Mouse (Mus musculus): Measurements from ENCODE around the gene Tnfsf8. TPM values are rescaled to one million over a fixed set of nuclear protein-coding genes. Genes with fewer than 3 reads are reported as not detected.

The Tnfsf8 gene
- not detected in 2 replicates for polyA plus RNA-seq (2016; fragmentation: Nextera tagmentation; extraction: Ambion mirVana)

DNA sequence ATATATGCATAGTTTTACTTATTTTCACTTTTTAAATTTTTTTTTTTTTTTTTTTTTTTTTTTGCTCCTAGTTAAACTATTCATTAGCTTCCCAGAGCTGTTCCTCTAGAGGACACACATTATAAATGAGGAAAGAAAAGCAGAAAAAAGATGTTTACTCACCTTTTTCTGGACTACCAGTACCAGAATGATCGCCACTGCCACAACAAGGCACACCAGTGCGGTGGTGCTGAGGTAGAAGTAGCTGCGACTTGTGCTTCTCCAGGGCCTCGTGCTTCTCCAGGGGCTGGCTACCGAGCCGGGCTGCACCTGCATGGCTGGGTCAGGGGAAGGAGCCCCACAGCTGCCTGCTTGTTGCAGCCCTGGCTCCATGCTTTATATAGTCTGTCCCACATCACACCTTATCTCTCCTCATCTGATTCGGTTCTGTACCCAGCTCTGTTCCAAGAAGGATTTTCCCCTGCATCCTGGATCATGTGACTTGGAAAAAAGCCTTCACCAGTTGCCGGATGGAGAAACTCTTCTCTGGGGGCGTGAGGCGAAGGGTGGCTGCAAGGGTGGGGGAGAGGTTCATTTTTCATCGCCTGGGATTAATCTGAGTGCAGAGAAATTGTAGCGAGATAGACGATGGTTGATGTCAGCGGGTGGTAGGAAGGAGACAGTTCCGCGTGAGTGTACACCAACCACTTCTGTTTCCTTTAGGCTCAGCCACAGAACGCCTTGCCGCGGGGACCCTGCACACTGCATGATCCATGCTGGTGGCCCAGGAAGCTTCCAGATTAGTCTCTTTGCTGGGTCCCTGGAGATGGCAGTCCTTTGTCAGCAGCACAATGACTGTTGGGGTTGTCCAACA is at the start of gene Tnfsf8:
TSS of gene Tnfsf8 (minus strand) at position 660 of the 853 bp plus-strand sequence.
- Histone ChIP-seq H3K9me3 (no peaks in the 10 kb centered on the region), H3K27ac (no peak within 1 kb of the TSS), H3K4me3 (replicated peaks) (no peak within 1 kb of the TSS), H3K4me2 (no peak within 1 kb of the TSS), H3K4me1 (no peaks in the 10 kb centered on the region), H3K36me3 (replicated peaks) (no peaks in the 10 kb centered on the region), H3K27me3 (no peaks in the 10 kb centered on the region), H3K9ac (no peak within 1 kb of the TSS)
- WGBS = 86% methylated on average over 19 of the region's 19 CpGs
- ATAC-seq (ENCODE audit: low FRiP score) = no peak

DNA sequence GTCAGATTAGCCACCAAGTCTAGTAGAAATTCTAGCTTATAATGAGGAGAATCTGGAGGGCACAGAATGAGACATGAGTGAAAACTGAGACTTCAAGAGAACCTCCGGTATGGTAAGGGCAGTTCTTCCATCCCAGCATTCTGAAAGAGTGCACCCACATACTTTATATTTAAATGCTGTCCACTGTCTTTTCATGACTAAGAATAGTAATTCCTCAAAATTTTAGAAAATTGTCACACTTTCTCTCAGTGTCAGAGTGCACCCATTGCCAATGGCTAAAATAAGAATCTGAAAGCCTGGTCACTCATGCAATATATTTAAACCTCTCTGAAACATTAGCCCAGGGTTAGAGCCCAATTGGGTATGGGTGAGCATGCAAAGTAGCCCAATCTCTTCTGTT is 47.4 kb upstream of the Tnfsf8 start:
- no peak for ATAC-seq (ENCODE audit: low FRiP score)
- no peak overlapping the region for H3K27ac ChIP-seq
- no peak overlapping the region for H3K4me2 ChIP-seq
- no peaks in the 10 kb centered on the region for H3K36me3 ChIP-seq (replicated peaks)
- H3K9ac ChIP-seq = no peak overlapping the region
- H3K9me3 ChIP-seq = no peaks in the 10 kb centered on the region
- H3K27me3 ChIP-seq = no peaks in the 10 kb centered on the region
- H3K4me1 ChIP-seq = no peaks in the 10 kb centered on the region
- WGBS = 94% methylated on average over 1 of the region's 1 CpGs
- no peak overlapping the region for H3K4me3 ChIP-seq (replicated peaks)

DNA sequence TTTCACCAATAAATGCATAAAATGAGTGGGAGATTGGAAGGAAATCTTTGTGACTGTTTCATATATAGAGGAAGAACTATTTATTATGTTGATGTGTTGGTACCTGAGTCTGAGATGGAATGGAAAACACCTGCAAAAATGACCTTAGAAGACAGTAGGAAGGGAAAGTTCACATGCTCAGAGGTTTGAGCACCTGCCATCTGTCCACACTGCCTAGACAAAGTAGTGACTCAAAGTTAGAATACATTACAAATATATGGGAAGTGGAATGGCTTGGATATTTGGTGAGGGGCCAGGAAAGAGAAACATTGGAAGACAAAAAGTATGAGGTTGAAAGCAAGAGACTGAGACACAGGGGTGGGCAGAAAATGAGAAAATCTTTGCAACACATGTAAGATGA is 46.3 kb upstream of the Tnfsf8 start:
- H3K27ac ChIP-seq = no peak overlapping the region
- H3K4me2 ChIP-seq = no peak overlapping the region
- H3K9ac ChIP-seq = no peak overlapping the region
- H3K4me3 ChIP-seq (replicated peaks) = no peak overlapping the region
- ATAC-seq (ENCODE audit: low FRiP score) = no peak
- no peaks in the 10 kb centered on the region for H3K9me3 ChIP-seq
- no peaks in the 10 kb centered on the region for H3K4me1 ChIP-seq
- no peaks in the 10 kb centered on the region for H3K36me3 ChIP-seq (replicated peaks)
- H3K27me3 ChIP-seq = no peaks in the 10 kb centered on the region

DNA sequence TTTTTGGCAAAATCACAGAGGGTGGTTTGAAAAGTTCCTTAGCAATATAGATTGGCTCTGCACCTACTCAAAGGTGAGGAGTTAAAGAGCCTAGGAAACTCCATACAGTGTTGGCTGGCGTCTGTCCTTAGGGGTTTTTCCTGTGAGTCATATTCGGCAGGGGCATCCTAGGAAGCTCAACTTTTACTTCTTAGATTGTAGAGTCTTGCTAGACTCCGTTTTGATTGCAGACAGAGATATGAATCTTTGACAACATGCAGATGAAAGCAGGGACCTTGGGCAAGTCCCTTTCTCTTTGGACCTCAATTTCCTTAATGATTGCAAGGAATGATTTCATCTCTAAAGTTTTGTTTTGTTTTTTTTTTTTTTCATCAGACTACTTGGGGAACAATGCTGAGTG is 44.9 kb upstream of the Tnfsf8 start:
- no peak overlapping the region for H3K4me3 ChIP-seq (replicated peaks)
- H3K27me3 ChIP-seq = no peaks in the 10 kb centered on the region
- H3K9ac ChIP-seq = no peak overlapping the region
- H3K36me3 ChIP-seq (replicated peaks) = no peaks in the 10 kb centered on the region
- no peak for ATAC-seq (ENCODE audit: low FRiP score)
- no peak overlapping the region for H3K4me2 ChIP-seq
- H3K4me1 ChIP-seq = no peaks in the 10 kb centered on the region
- H3K27ac ChIP-seq = no peak overlapping the region
- H3K9me3 ChIP-seq = no peaks in the 10 kb centered on the region
- 73% methylated on average over 3 of the region's 3 CpGs for WGBS

DNA sequence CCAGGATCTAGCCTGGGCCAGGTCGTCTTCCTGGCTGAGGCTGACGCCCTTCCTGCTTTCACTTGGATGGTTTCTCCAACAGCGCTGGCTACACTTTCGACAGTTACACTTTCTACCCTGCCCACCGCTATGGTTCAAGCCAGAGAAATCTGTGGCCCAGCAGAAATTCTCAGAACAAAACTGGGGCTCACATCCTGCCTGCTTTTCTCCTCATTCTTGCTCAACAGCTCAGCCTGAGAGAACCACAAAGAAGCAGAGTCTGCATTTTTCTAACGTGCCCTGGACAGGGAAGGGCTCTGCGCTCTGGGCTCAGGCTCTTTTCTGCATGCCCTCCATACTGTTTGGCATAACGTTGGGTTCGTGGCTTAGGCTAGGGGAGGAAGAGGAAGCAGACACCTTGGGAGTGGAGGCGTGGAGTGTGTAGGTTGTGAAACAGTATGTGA is 38.0 kb upstream of the Tnfsf8 start:
- H3K4me2 ChIP-seq = no peak overlapping the region
- H3K27ac ChIP-seq = no peak overlapping the region
- H3K9ac ChIP-seq = no peak overlapping the region
- 85% methylated on average over 10 of the region's 10 CpGs for WGBS
- H3K4me3 ChIP-seq (replicated peaks) = no peak overlapping the region
- no peaks in the 10 kb centered on the region for H3K36me3 ChIP-seq (replicated peaks)
- no peaks in the 10 kb centered on the region for H3K4me1 ChIP-seq
- H3K9me3 ChIP-seq = no peaks in the 10 kb centered on the region
- ATAC-seq (ENCODE audit: low FRiP score) = no peak
- no peaks in the 10 kb centered on the region for H3K27me3 ChIP-seq

DNA sequence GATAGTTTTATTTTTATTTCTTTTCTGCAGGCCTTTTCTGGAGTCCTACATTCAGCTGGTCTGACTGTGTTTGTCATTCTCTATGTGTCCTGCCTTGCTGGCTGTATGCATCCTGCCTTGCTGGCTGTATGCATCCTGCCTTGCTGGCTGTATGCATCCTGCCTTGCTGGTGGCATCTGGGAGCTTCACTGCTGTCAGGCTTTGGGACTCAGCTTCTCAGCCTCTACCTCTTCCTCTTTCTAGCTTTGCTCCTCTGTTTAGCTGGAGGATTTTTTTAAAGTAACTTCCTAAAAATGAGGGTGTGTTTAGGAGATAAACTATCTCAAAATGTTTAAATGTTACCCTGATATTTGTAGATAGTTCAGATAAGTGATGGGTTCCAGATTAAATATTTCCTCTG is 36.0 kb upstream of the Tnfsf8 start:
- H3K27ac ChIP-seq = no peak overlapping the region
- H3K27me3 ChIP-seq = no peaks in the 10 kb centered on the region
- no peak overlapping the region for H3K4me3 ChIP-seq (replicated peaks)
- no peaks in the 10 kb centered on the region for H3K4me1 ChIP-seq
- H3K9ac ChIP-seq = no peak overlapping the region
- no peak for ATAC-seq (ENCODE audit: low FRiP score)
- no peaks in the 10 kb centered on the region for H3K9me3 ChIP-seq
- H3K36me3 ChIP-seq (replicated peaks) = no peaks in the 10 kb centered on the region
- no peak overlapping the region for H3K4me2 ChIP-seq

DNA sequence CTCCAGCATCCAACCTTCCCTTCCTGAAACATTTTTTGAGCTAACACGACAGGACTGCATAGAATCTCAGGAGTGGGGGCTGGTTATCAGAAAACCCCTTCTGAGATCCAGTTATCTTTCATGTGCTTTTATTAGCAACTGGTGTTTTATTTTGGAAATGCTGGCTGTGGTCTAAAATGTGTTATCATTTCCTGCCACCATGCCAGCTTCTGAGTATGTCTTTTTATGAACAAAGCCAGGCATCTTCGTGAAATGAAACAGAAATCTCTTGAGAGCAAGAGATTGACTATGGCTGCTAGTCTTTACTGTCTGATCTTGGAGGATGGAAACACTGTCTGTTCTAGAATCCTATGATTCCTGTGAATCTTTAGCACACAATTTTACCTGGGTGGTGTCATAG is 25.0 kb upstream of the Tnfsf8 start:
- no peak overlapping the region for H3K4me3 ChIP-seq (replicated peaks)
- H3K36me3 ChIP-seq (replicated peaks) = no peaks in the 10 kb centered on the region
- no peaks in the 10 kb centered on the region for H3K9me3 ChIP-seq
- H3K4me1 ChIP-seq = no peaks in the 10 kb centered on the region
- no peak overlapping the region for H3K4me2 ChIP-seq
- no peaks in the 10 kb centered on the region for H3K27me3 ChIP-seq
- ATAC-seq (ENCODE audit: low FRiP score) = no peak
- no peak overlapping the region for H3K27ac ChIP-seq
- 78% methylated on average over 2 of the region's 2 CpGs for WGBS
- no peak overlapping the region for H3K9ac ChIP-seq

DNA sequence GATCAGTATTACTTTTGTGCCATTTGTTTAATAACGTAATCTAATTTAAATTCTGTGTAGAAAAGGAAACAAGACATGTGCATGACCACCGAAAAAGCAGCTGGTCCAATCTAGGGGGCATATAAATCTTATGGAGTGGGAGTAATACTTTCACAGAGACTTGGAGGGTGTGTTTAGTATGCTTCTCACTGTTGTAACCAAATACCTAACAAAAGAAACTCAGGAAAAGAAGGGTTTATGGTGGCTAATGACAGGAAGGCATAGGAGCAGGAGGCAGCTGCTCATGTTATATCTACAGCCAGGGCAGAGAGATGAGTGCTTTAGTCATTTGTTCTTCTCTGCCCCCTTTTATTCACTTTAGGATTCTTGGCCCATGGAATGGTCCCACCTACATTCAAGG is 15.6 kb upstream of the Tnfsf8 start:
- Histone ChIP-seq H3K9me3 (no peaks in the 10 kb centered on the region), H3K4me3 (replicated peaks) (no peak overlapping the region), H3K9ac (no peak overlapping the region), H3K4me1 (no peaks in the 10 kb centered on the region), H3K27me3 (no peaks in the 10 kb centered on the region), H3K27ac (no peak overlapping the region), H3K36me3 (replicated peaks) (no peaks in the 10 kb centered on the region), H3K4me2 (no peak overlapping the region)
- WGBS = 90% methylated on average over 2 of the region's 2 CpGs
- no peak for ATAC-seq (ENCODE audit: low FRiP score)

DNA sequence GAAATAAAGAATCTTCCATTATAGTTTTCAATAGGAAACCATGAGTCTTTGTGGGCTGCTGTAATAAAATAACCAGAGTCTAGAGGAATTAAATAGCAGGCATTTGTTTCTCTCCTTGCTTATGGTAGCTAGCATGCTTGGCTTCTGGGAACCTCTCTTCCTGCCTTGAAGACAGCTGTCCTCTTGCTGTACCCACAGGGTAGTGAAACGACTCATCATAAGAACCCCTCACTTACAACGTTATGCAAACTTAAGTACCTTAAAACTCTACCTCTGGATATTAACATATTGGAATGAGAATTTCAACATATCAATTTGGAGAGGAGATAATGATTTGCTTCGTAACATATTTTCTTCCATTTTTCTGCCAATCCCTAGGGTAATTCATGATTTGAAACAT is 14.3 kb upstream of the Tnfsf8 start:
- no peaks in the 10 kb centered on the region for H3K27me3 ChIP-seq
- no peak overlapping the region for H3K27ac ChIP-seq
- no peaks in the 10 kb centered on the region for H3K9me3 ChIP-seq
- WGBS = 87% methylated on average over 3 of the region's 3 CpGs
- no peak overlapping the region for H3K4me3 ChIP-seq (replicated peaks)
- H3K4me2 ChIP-seq = no peak overlapping the region
- no peak overlapping the region for H3K9ac ChIP-seq
- H3K36me3 ChIP-seq (replicated peaks) = no peaks in the 10 kb centered on the region
- H3K4me1 ChIP-seq = no peaks in the 10 kb centered on the region
- ATAC-seq (ENCODE audit: low FRiP score) = no peak

DNA sequence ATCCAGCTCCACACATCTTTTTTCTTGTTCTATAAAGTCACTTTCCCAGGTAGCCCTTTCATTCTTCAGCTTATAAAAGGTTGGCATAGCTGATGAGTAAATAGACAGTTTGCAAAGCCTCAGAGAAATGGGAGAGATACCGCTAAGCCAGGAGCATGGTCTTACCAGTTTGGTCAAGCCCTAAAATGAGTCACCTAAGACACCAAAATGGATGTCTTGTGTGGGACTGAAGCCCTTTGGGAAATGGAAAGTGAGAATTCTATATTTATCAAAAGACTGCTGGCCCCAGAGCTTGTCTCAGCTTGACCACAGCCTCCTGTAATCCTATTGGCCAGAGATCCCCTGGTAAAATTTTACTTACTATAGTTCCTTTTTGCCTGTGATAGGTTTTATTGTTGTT is 9.5 kb upstream of the Tnfsf8 start:
- H3K36me3 ChIP-seq (replicated peaks) = no peaks in the 10 kb centered on the region
- no peak overlapping the region for H3K4me2 ChIP-seq
- H3K9me3 ChIP-seq = no peaks in the 10 kb centered on the region
- no peaks in the 10 kb centered on the region for H3K27me3 ChIP-seq
- no peak for ATAC-seq (ENCODE audit: low FRiP score)
- H3K27ac ChIP-seq = no peak overlapping the region
- no peak overlapping the region for H3K9ac ChIP-seq
- H3K4me3 ChIP-seq (replicated peaks) = no peak overlapping the region
- 96% methylated on average over 1 of the region's 1 CpGs for WGBS
- H3K4me1 ChIP-seq = no peaks in the 10 kb centered on the region

DNA sequence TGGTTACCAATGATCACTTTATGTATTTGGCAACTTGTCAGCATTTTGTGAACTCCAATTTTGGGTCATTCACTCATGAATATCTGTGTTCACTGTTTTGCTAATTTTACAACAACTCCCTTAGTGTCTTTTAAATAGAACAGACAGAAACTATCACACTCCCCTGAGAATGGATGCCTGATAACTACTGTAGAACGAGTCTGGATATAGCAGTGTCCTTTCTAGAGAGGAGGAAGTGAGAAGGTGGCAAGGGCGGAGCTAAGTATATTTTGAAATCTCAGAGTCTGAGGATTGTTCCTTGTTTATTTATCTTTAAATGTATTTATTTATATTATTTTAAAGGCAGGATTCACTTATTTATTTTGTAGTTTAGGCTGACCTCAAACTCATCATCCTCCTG is 7.6 kb upstream of the Tnfsf8 start:
- Histone ChIP-seq H3K4me2 (no peak overlapping the region), H3K9me3 (no peaks in the 10 kb centered on the region), H3K4me1 (no peaks in the 10 kb centered on the region), H3K4me3 (replicated peaks) (no peak overlapping the region), H3K27me3 (no peaks in the 10 kb centered on the region), H3K27ac (no peak overlapping the region), H3K36me3 (replicated peaks) (no peaks in the 10 kb centered on the region), H3K9ac (no peak overlapping the region)
- WGBS = 84% methylated on average over 2 of the region's 2 CpGs
- ATAC-seq (ENCODE audit: low FRiP score) = no peak

DNA sequence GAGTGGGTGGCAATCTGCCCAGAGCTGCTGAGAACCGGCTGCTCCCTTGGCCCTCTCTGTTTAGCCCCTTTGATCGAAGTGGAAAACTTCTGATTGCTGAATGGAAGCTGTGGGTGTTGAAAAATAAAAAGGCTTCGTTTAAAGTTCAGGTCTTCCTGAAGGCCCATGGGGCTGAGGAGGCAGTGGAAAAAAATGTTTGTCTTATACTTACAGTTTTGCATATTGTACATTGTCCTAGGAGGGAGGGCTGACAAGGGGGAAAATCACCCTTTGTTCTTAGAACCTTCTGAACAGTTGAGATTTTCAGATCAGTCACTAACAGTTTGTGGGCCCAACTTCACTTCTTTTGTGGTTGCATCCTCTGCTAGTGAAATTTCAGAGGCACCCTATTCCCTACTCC is 1.8 kb upstream of the Tnfsf8 start:
- 83% methylated on average over 3 of the region's 3 CpGs for WGBS
- Histone ChIP-seq H3K27me3 (no peaks in the 10 kb centered on the region), H3K9me3 (no peaks in the 10 kb centered on the region), H3K4me1 (no peaks in the 10 kb centered on the region), H3K4me3 (replicated peaks) (no peak overlapping the region), H3K4me2 (no peak overlapping the region), H3K9ac (no peak overlapping the region), H3K36me3 (replicated peaks) (no peaks in the 10 kb centered on the region), H3K27ac (no peak overlapping the region)
- ATAC-seq (ENCODE audit: low FRiP score) = no peak

DNA sequence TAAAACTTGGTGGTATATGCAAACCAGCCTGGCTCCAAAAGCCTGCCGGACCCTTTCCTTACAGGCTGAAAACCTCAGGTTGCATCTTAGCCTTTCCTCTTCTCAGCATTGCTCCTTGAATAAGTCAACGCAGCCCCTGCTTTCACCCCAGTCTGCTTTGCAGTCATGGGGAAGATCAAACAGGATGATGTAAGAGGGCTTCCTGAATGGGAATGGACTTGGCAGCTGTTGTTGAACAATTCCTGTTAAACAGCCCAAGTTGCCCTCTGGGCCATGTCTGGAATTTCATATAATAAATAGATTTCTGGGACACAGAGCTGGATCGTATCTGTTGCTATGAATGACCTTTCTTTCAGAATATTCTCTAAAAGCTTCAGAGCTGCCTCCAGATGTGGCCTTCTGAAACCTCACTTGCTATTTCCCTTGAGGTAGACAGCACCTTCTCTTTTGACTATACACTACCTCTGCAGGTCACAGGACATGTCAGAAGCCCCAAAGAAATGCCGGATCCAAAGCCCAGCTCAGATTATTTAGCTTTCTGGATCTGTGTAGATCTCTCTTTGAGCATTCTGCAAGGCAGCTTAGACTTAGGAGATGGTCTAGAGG is 1.0 kb upstream of the Tnfsf8 start:
- Histone ChIP-seq H3K4me1 (no peaks in the 10 kb centered on the region), H3K27ac (no peak overlapping the region), H3K9me3 (no peaks in the 10 kb centered on the region), H3K27me3 (no peaks in the 10 kb centered on the region), H3K4me2 (no peak overlapping the region), H3K9ac (no peak overlapping the region), H3K36me3 (replicated peaks) (no peaks in the 10 kb centered on the region), H3K4me3 (replicated peaks) (no peak overlapping the region)
- 80% methylated on average over 4 of the region's 4 CpGs for WGBS
- no peak for ATAC-seq (ENCODE audit: low FRiP score)
